Mouse (Mus musculus) layer of hippocampus, adult 11-12 months (tissue): ENCODE data around the gene Vmn2r59.
"Not testable (repeated sequence)": the region's sequence is repeated elsewhere in the genome, so short reads cannot be mapped to it uniquely, and the experiment has no call there.

ENCODE experiments used
- DNase-seq: peaks from one replicate; pipeline ENCODE4 v3.0.0; 2022; ENCODE audit warnings: low spot score

Gene Vmn2r59

DNA sequence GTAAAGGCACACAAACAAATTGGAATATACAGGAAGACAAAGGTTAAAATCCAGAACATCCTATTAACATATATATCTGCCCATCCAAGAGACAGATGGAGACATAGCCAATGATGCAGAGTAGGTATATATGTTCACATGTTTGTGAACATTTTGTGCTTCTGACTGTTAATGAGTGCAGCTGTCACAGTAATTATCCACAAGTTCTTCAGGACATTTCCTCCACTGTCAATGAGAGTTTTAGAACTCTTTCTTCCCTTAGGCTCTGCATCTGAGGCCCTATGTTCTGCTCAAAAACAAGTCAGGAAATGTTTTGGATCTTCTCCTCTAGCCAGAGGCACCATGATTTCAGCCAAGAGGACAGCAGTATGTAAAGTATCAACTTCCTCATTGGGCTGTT, at the start of gene Vmn2r59:
Vmn2r59 (minus strand) TSS at position 101 of the 400 bp plus-strand sequence.
- DNase-seq: no peak

DNA sequence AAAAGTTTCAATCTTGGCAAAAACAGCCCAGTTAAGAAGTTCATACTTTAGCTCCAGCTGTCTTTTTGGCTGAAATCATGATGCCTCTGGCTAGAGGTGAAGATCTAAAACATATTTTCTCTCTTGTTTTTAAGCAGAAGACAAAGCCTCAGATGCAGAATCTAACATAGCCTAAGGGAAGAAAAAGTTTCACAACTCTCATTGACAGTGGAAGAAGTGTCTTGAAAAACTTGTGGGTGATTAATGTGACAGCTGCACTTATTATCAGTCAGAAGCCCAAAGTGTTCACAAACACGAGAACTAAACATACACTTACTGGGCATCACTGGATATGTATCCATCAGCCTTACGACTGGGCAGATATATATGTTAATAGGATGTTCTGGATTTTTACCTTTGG, 48.6 kb upstream of the Vmn2r59 start, which contains the start of gene Vmn2r60:
Vmn2r60 (plus strand) TSS at position 301 of the 400 bp plus-strand sequence.
- no peak for DNase-seq

DNA sequence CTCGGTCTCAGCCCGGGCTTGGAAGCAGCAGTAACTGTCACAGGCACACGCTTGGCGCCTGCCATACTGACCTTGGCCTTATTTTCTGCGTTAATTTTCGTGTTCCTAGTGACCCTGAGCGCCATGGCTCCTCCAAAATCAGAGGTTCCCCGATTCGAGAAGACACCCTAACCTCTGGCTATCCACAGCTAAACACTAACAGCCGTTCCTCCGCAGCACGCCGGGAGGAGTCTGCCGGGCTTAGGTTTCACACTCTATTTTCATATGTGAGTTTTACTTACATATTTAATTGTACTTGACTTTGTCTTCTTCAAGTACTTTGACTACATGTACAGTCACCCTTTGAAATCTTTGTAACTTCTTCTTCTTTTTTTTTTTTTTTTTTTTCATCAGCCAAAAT, 48.2 kb upstream of the Vmn2r59 start:
- not testable (repeated sequence) for DNase-seq
